Mouse (Mus musculus) MEL (cell line): ENCODE measurements around the gene Lsm5. TPM values are rescaled to one million over a fixed set of nuclear protein-coding genes. Genes with fewer than 3 reads are reported as not detected.

Source experiments
- DNase-seq: peaks from one replicate; pipeline ENCODE4 v3.0.0; 2011; ENCODE audit warnings: low read depth, low spot score
- H3K27ac ChIP-seq: 2 replicates; pipeline ENCODE4 v1.5.1; 2012; ENCODE audit warnings: low read depth, mild to moderate bottlenecking, control low read depth, low read length, moderate library complexity; ENCODE audit not compliant: control insufficient read depth
- H3K27me3 ChIP-seq, 2 experiments: fragments of 150-350 bp in 1 of 2; sonication (generic) in 1 of 2; 2 replicates each; pipeline ENCODE4 v1.6.1; 2012; ENCODE audit warnings: low read length in 2 of 2, mild to moderate bottlenecking in 2 of 2, improper control_type of control experiment in 1 of 2, moderate library complexity in 1 of 2; ENCODE audit not compliant: insufficient read depth in 2 of 2, control insufficient read depth in 1 of 2
- H3K36me3 ChIP-seq, 2 experiments: 2 replicates each; pipeline ENCODE4 v1.6.1; 2012 to 2014; ENCODE audit warnings: low read length in 2 of 2, improper control_type of control experiment in 1 of 2, inconsistent platforms in 1 of 2, mild to moderate bottlenecking in 1 of 2; ENCODE audit not compliant: insufficient read depth in 2 of 2, control insufficient read depth in 1 of 2
- H3K4me1 ChIP-seq, 2 experiments: fragments of 150-350 bp in 1 of 2; sonication (generic) in 1 of 2; 2 replicates each; pipeline ENCODE4 v1.6.1; 2012; ENCODE audit warnings: low read length in 2 of 2, improper control_type of control experiment in 1 of 2, mild to moderate bottlenecking in 1 of 2; ENCODE audit not compliant: insufficient read depth in 2 of 2, control insufficient read depth in 1 of 2
- H3K4me3 ChIP-seq, 2 experiments: fragments of 150-350 bp in 1 of 2; sonication (generic) in 1 of 2; 2 replicates each; pipeline ENCODE4 v1.5.1; 2012; ENCODE audit warnings: low read depth in 2 of 2, low read length in 2 of 2, mild to moderate bottlenecking in 2 of 2, moderate library complexity in 2 of 2, control low read depth in 1 of 2, improper control_type of control experiment in 1 of 2; ENCODE audit not compliant: control insufficient read depth in 1 of 2, insufficient read depth in 1 of 2
- H3K79me2 ChIP-seq: 2 replicates; pipeline ENCODE4 v1.6.1; 2012; ENCODE audit warnings: mild to moderate bottlenecking, low read length, moderate library complexity; ENCODE audit not compliant: control insufficient read depth, poor library complexity, insufficient read depth
- H3K9ac ChIP-seq: 2 replicates; pipeline ENCODE4 v1.6.1; 2012; ENCODE audit warnings: low read depth, mild to moderate bottlenecking, control low read depth, low read length, moderate library complexity; ENCODE audit not compliant: control insufficient read depth, poor library complexity, severe bottlenecking
- H3K9me3 ChIP-seq: fragments of 150-350 bp; sonication (generic); replicated peaks from 2 replicates; pipeline ENCODE4 v1.6.1; 2012; ENCODE audit warnings: mild to moderate bottlenecking, low read length, improper control_type of control experiment, moderate library complexity; ENCODE audit not compliant: insufficient read depth
- BHLHE40 ChIP-seq: IDR thresholded peaks from 2 replicates; pipeline ENCODE4 v1.6.1; 2012; ENCODE audit warnings: low read depth, mild to moderate bottlenecking, inconsistent platforms, low read length, improper control_type of control experiment, borderline replicate concordance
- CHD1 ChIP-seq: IDR thresholded peaks from 2 replicates; pipeline ENCODE4 v1.6.1; 2012; ENCODE audit warnings: low read depth, mild to moderate bottlenecking, inconsistent platforms, low read length, improper control_type of control experiment
- CHD2 ChIP-seq: IDR thresholded peaks from 2 replicates; pipeline ENCODE4 v1.6.1; 2011; ENCODE audit warnings: low read length, improper control_type of control experiment
- E2F4 ChIP-seq: IDR thresholded peaks from 2 replicates; pipeline ENCODE4 v1.6.1; 2011; ENCODE audit warnings: low read depth, low read length, improper control_type of control experiment, borderline replicate concordance
- ELF1 ChIP-seq: IDR thresholded peaks from 2 replicates; pipeline ENCODE4 v1.6.1; 2014; ENCODE audit warnings: low read depth, mild to moderate bottlenecking, inconsistent platforms, low read length, improper control_type of control experiment, moderate library complexity
- EP300 ChIP-seq, 2 experiments: IDR thresholded peaks; 2 replicates each; pipeline ENCODE4 v1.6.1; 2011; ENCODE audit warnings: improper control_type of control experiment in 2 of 2, low read length in 2 of 2, low read depth in 1 of 2, mild to moderate bottlenecking in 1 of 2
- ETS1 ChIP-seq: IDR thresholded peaks from 2 replicates; pipeline ENCODE4 v1.6.1; 2012; ENCODE audit warnings: low read depth, mild to moderate bottlenecking, inconsistent platforms, low read length, improper control_type of control experiment, moderate library complexity
- GABPA ChIP-seq: IDR thresholded peaks from 2 replicates; pipeline ENCODE4 v1.6.1; 2012; ENCODE audit warnings: low read depth, mild to moderate bottlenecking, inconsistent platforms, low read length, improper control_type of control experiment, moderate library complexity
- GATA1 ChIP-seq: IDR thresholded peaks from 2 replicates; pipeline ENCODE4 v1.6.1; 2011; ENCODE audit warnings: low read depth, low read length, improper control_type of control experiment
- HCFC1 ChIP-seq: IDR thresholded peaks from 2 replicates; pipeline ENCODE4 v1.6.1; 2012; ENCODE audit warnings: low read depth, mild to moderate bottlenecking, inconsistent platforms, low read length, improper control_type of control experiment, moderate library complexity
- JUND ChIP-seq: IDR thresholded peaks from 2 replicates; pipeline ENCODE4 v1.6.1; 2011; ENCODE audit warnings: low read depth, mild to moderate bottlenecking, improper control_type of control experiment, low read length
- KAT2A ChIP-seq: conservative IDR thresholded peaks from 2 replicates; pipeline ENCODE4 v1.6.1; 2012; ENCODE audit warnings: low read depth, low read length, improper control_type of control experiment, inconsistent platforms
- MAFK ChIP-seq: IDR thresholded peaks from 2 replicates; pipeline ENCODE4 v1.6.1; 2011; ENCODE audit warnings: low read depth, mild to moderate bottlenecking, low read length, improper control_type of control experiment, borderline replicate concordance
- MAX ChIP-seq: IDR thresholded peaks from 2 replicates; pipeline ENCODE4 v1.6.1; 2011; ENCODE audit warnings: low read length, improper control_type of control experiment
- MAZ ChIP-seq: IDR thresholded peaks from 2 replicates; pipeline ENCODE4 v1.6.1; 2012; ENCODE audit warnings: low read depth, mild to moderate bottlenecking, inconsistent platforms, low read length, improper control_type of control experiment
- MXI1 ChIP-seq: IDR thresholded peaks from 2 replicates; pipeline ENCODE4 v1.6.1; 2011; ENCODE audit warnings: mild to moderate bottlenecking, low read depth, low read length, improper control_type of control experiment
- MYB ChIP-seq: IDR thresholded peaks from 2 replicates; pipeline ENCODE4 v1.6.1; 2011; ENCODE audit warnings: mild to moderate bottlenecking, low read depth, low read length, improper control_type of control experiment
- MYC ChIP-seq: IDR thresholded peaks from 2 replicates; pipeline ENCODE4 v1.6.1; 2011; ENCODE audit warnings: low read depth, mild to moderate bottlenecking, low read length, improper control_type of control experiment, moderate library complexity
- NELFE ChIP-seq: IDR thresholded peaks from 2 replicates; pipeline ENCODE4 v1.6.1; 2011; ENCODE audit warnings: low read depth, low read length, improper control_type of control experiment
- POLR2A ChIP-seq, 2 experiments: IDR thresholded peaks; 2 replicates each; pipeline ENCODE4 v1.6.1; 2011 to 2012; ENCODE audit warnings: low read length in 2 of 2, mild to moderate bottlenecking in 2 of 2, control low read depth in 1 of 2, improper control_type of control experiment in 1 of 2, low read depth in 1 of 2, moderate library complexity in 1 of 2; ENCODE audit not compliant: control insufficient read depth in 1 of 2, insufficient read depth in 1 of 2, poor library complexity in 1 of 2
- POLR2AphosphoS2 ChIP-seq: IDR thresholded peaks from 2 replicates; pipeline ENCODE4 v1.6.1; 2011; ENCODE audit warnings: low read length, improper control_type of control experiment
- POLR2AphosphoS5 ChIP-seq: IDR thresholded peaks from 2 replicates; pipeline ENCODE4 v1.6.1; 2012; ENCODE audit warnings: low read depth, borderline replicate concordance, mild to moderate bottlenecking, inconsistent platforms, low read length, moderate library complexity, mixed read lengths
- RAD21 ChIP-seq: IDR thresholded peaks from 2 replicates; pipeline ENCODE4 v1.6.1; 2011; ENCODE audit warnings: mild to moderate bottlenecking, low read depth, low read length, improper control_type of control experiment
- RCOR1 ChIP-seq: IDR thresholded peaks from 2 replicates; pipeline ENCODE4 v1.6.1; 2012; ENCODE audit warnings: low read depth, mild to moderate bottlenecking, inconsistent platforms, low read length, improper control_type of control experiment
- SIN3A ChIP-seq: IDR thresholded peaks from 2 replicates; pipeline ENCODE4 v1.6.1; 2012; ENCODE audit warnings: low read length, improper control_type of control experiment, inconsistent platforms
- SMC3 ChIP-seq: IDR thresholded peaks from 2 replicates; pipeline ENCODE4 v1.6.1; 2011; ENCODE audit warnings: low read depth, low read length, improper control_type of control experiment
- TAL1 ChIP-seq: IDR thresholded peaks from 2 replicates; pipeline ENCODE4 v1.6.1; 2012; ENCODE audit warnings: mild to moderate bottlenecking, inconsistent platforms, low read length, moderate library complexity, mixed read lengths
- TBP ChIP-seq: IDR thresholded peaks from 2 replicates; pipeline ENCODE4 v1.8.0; 2011; ENCODE audit warnings: low read depth, low read length, improper control_type of control experiment
- TCF12 ChIP-seq: IDR thresholded peaks from 2 replicates; pipeline ENCODE4 v1.6.1; 2014; ENCODE audit warnings: low read depth, mild to moderate bottlenecking, inconsistent platforms, low read length, improper control_type of control experiment, moderate library complexity
- UBTF ChIP-seq: IDR thresholded peaks from 2 replicates; pipeline ENCODE4 v1.6.1; 2012; ENCODE audit warnings: low read depth, mild to moderate bottlenecking, inconsistent platforms, low read length, improper control_type of control experiment, moderate library complexity, borderline replicate concordance; ENCODE audit not compliant: insufficient read depth
- USF1 ChIP-seq: IDR thresholded peaks from 2 replicates; pipeline ENCODE4 v1.6.1; 2014; ENCODE audit warnings: low read depth, mild to moderate bottlenecking, inconsistent platforms, low read length, improper control_type of control experiment, moderate library complexity
- USF2 ChIP-seq, 2 experiments: IDR thresholded peaks; 2 replicates each; pipeline ENCODE4 v1.6.1; 2011 to 2012; ENCODE audit warnings: improper control_type of control experiment in 2 of 2, low read length in 2 of 2, borderline replicate concordance in 1 of 2, inconsistent platforms in 1 of 2, low read depth in 1 of 2, mild to moderate bottlenecking in 1 of 2; ENCODE audit not compliant: insufficient read depth in 1 of 2
- ZKSCAN1 ChIP-seq: IDR thresholded peaks from 2 replicates; pipeline ENCODE4 v1.6.1; 2012; ENCODE audit warnings: low read depth, mild to moderate bottlenecking, inconsistent platforms, low read length, improper control_type of control experiment, moderate library complexity
- ZMIZ1 ChIP-seq: IDR thresholded peaks from 2 replicates; pipeline ENCODE4 v1.6.1; 2012; ENCODE audit warnings: low read depth, mild to moderate bottlenecking, inconsistent platforms, low read length, improper control_type of control experiment, moderate library complexity
- ZNF384 ChIP-seq: IDR thresholded peaks from 2 replicates; pipeline ENCODE4 v1.6.1; 2012; ENCODE audit warnings: low read depth, mild to moderate bottlenecking, inconsistent platforms, low read length, improper control_type of control experiment
- polyA plus RNA-seq, 2 experiments: library from polyadenylated mRNA; stranded (reverse) in 1 of 2; unstranded in 1 of 2; fragments of >175 nt in 1 of 2; fragments of >200 nt in 1 of 2; gene quantifications; 2 replicates each; pipeline versions ENCODE4 v1.2.1 to v1.2.4; 2012; ENCODE audit warnings: low replicate concordance in 2 of 2, low read depth in 1 of 2; ENCODE audit not compliant: insufficient read length in 2 of 2, insufficient read depth in 1 of 2, missing spikeins in 1 of 2
- total RNA-seq: library from RNA; depleted of rRNA; stranded (reverse); fragments of 300-350 nt; gene quantifications from 2 replicates; pipeline ENCODE4 v1.2.3, GENCODE M21; 2012; rRNA removed

Gene Lsm5
- total RNA-seq (109 and 132 TPM in 2 replicates), polyA plus RNA-seq (10 to 100 TPM in 1 of 2 experiments, not detected in 1; 36.1 TPM)

DNA sequence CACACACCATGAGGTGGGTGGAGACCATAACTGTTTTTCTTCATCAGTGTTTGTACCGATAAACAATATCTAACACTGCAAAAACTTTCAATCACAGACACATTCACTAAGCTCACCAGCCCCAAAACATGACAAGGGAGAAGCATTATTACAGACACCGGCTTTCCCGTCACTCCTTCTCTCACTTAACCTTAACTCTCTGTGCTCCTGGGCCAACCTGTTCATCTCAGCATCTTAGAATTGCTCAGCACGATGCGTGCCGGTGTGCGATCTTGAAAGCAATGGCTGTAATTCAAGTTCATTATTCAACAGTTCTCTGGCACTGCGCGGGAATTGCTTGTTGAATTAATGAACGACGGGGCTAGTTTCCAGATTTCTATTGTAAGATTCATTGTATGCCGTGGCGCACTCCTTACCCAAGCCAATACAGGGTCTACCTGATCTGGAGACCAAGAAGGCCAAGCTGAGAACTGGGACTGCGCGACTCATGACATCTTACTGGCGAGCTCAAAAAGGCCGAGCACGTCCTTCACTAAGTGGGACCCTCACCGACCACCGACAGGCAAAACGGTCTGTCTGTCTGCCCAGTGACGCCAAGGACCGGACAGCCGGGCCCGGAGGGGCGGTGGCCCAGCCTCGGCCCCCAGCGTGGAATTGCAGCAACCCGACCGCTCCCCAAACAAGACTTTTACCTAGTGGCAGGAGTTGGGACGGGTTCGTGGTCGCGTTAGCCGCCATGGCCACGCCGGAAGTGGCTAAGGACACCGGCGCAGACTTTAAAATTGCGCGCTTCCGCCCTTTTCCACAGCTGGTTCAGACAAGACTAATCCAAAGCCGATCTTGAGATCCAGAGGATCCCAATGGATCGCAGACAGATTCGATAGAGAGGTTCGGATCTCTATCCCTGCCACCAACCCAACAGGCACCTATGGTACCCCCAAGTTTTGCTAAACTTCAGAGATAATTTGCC is at the start of gene Lsm5:
TSS of gene Lsm5 (minus strand) at position 780 of the 970 bp plus-strand sequence.
- no peaks in the 10 kb centered on the region for H3K9me3 ChIP-seq
- peak; percentile 95 for DNase-seq
- peak within 1 kb of the TSS; percentile 17 for H3K27ac ChIP-seq
- H3K4me3 ChIP-seq, result peak within 1 kb of the TSS; percentile 56 to 93
- H3K79me2 ChIP-seq, result peaks cover 8% of the 10 kb centered on the region
- peaks cover 0 to 7% of the 10 kb centered on the region in 2 experiments; a peak in 3 of 4 replicates for H3K36me3 ChIP-seq
- peak within 1 kb of the TSS; percentile 71 for H3K9ac ChIP-seq
- no peaks in the 10 kb centered on the region for H3K27me3 ChIP-seq
- H3K4me1 ChIP-seq, result no peaks in the 10 kb centered on the region
- TF ChIP-seq CHD1, result no peak
- no peak for TF ChIP-seq MAFK
- TF ChIP-seq ZMIZ1, result no peak
- TF ChIP-seq NELFE, result peak; percentile 72
- TF ChIP-seq GATA1, result peak; percentile 42
- no peak for TF ChIP-seq POLR2AphosphoS5
- TF ChIP-seq JUND, result no peak
- TF ChIP-seq E2F4, result no peak; the same call in 1 of the 2 replicates
- no peak for TF ChIP-seq CHD2
- TF ChIP-seq HCFC1, result peak; percentile 98
- no peak for TF ChIP-seq MAX
- no peak for TF ChIP-seq TAL1
- TF ChIP-seq POLR2AphosphoS2, result 0 out of 2 replicates have a peak, but pooled peaks have one; percentile 66
- no peak for TF ChIP-seq BHLHE40
- peak; percentile 88 for TF ChIP-seq TBP
- TF ChIP-seq RAD21, result no peak
- TF ChIP-seq MYB, result no peak
- no peak for TF ChIP-seq UBTF
- no peak for TF ChIP-seq ZNF384
- TF ChIP-seq SMC3, result no peak
- TF ChIP-seq USF1, result no peak
- TF ChIP-seq EP300 (IDR thresholded peaks at IDR 0.05; ENCODE audit: low read depth in 1 of 2, low read length in 2 of 2), result no peak
- TF ChIP-seq MYC, result no peak
- TF ChIP-seq ELF1, result peak; percentile 95
- no peak for TF ChIP-seq USF2 (IDR thresholded peaks at IDR 0.05; ENCODE audit: borderline replicate concordance in 1 of 2, insufficient read depth in 1 of 2, low read depth in 1 of 2, low read length in 2 of 2)
- peak; percentile 82; the same call in 1 of the 2 replicates for TF ChIP-seq KAT2A
- TF ChIP-seq SIN3A, result peak; percentile 100
- no peak for TF ChIP-seq MAZ
- TF ChIP-seq ETS1, result peak; percentile 64; the same call in 1 of the 2 replicates
- TF ChIP-seq GABPA, result no peak
- peak; percentile 89 for TF ChIP-seq MXI1
- no peak for TF ChIP-seq RCOR1
- TF ChIP-seq POLR2A (IDR thresholded peaks at IDR 0.05; ENCODE audit: control insufficient read depth in 1 of 2, insufficient read depth in 1 of 2, low read depth in 1 of 2, low read length in 2 of 2, poor library complexity in 1 of 2), result peak; percentile 64 to 80; a peak in 3 of 4 replicates
- no peak for TF ChIP-seq ZKSCAN1
- peak; percentile 66 for TF ChIP-seq TCF12
